Comparison of ENCODE assay signal across 1 mouse cellular context in genomic region chr9:110229112-110229511, GRCm38 (mm10).
TF ChIP-seq lines count a peak whose summit lies in the region.

No protein-coding gene starts in this region.

TF ChIP-seq in CH12.LX, 34 proteins besides CTCF, POLR2A, EP300 and RAD21 (continued from another document):
- TF ChIP-seq TCF12 (IDR thresholded peaks at IDR 0.05; ENCODE audit: low read depth, low read length): peak; percentile 63
- TF ChIP-seq ZKSCAN1 (IDR thresholded peaks at IDR 0.05; ENCODE audit: borderline replicate concordance, low read depth, low read length): no peak
- TF ChIP-seq TBP (conservative IDR thresholded peaks at IDR 0.05; ENCODE audit: low read depth, low read length): no peak
- TF ChIP-seq BHLHE40 (IDR thresholded peaks at IDR 0.05; ENCODE audit: low read depth, low read length): no peak; the same call in 1 of the 2 replicates
- no peak for TF ChIP-seq MYC (IDR thresholded peaks at IDR 0.05; ENCODE audit: low read depth, low read length)
- TF ChIP-seq RCOR1 (conservative IDR thresholded peaks at IDR 0.05; ENCODE audit: low read depth, low read length): 0 out of 2 replicates have a peak, but pooled peaks have one; percentile 67
- no peak for TF ChIP-seq ZC3H11A (IDR thresholded peaks at IDR 0.05; ENCODE audit: low read depth, low read length)
- peak; percentile 52; the same call in 1 of the 2 replicates for TF ChIP-seq IRF4 (IDR thresholded peaks at IDR 0.05; ENCODE audit: low read depth, low read length)
- TF ChIP-seq KAT2A (IDR thresholded peaks at IDR 0.05; ENCODE audit: insufficient replicate concordance, low read length): 0 out of 2 replicates have a peak, but pooled peaks have one; percentile 23
- TF ChIP-seq ETS1 (conservative IDR thresholded peaks at IDR 0.05; ENCODE audit: low read depth, low read length): peak; percentile 47; the same call in 1 of the 2 replicates
- 0 out of 2 replicates have a peak, but pooled peaks have one; percentile 9 for TF ChIP-seq ELF1 (IDR thresholded peaks at IDR 0.05; ENCODE audit: low read depth, low read length)
- no peak for TF ChIP-seq E2F4 (IDR thresholded peaks at IDR 0.05; ENCODE audit: insufficient replicate concordance, low read depth, low read length)
- no peak; the same call in 1 of the 2 replicates for TF ChIP-seq ZMIZ1 (IDR thresholded peaks at IDR 0.05; ENCODE audit: low read depth, low read length)
- no peak for TF ChIP-seq GABPA (IDR thresholded peaks at IDR 0.05; ENCODE audit: insufficient replicate concordance, low read depth, low read length)
- TF ChIP-seq MXI1 (IDR thresholded peaks at IDR 0.05; ENCODE audit: low read depth, low read length): peak; percentile 46
- TF ChIP-seq CHD1 (IDR thresholded peaks at IDR 0.05; ENCODE audit: low read depth, low read length): no peak
- TF ChIP-seq CHD2 (IDR thresholded peaks at IDR 0.05; ENCODE audit: low read length): peak; percentile 45
- TF ChIP-seq UBTF (IDR thresholded peaks at IDR 0.05; ENCODE audit: low read depth, low read length): 0 out of 2 replicates have a peak, but pooled peaks have one; percentile 73
- peak; percentile 47; the same call in 1 of the 2 replicates for TF ChIP-seq MAX (IDR thresholded peaks at IDR 0.05; ENCODE audit: low read length)
- no peak for TF ChIP-seq NRF1 (IDR thresholded peaks at IDR 0.05; ENCODE audit: low read depth, low read length)
- TF ChIP-seq HCFC1 (IDR thresholded peaks at IDR 0.05; ENCODE audit: low read depth, low read length): peak; percentile 5; the same call in 1 of the 2 replicates
- TF ChIP-seq JUND (conservative IDR thresholded peaks at IDR 0.05; ENCODE audit: low read depth, low read length): no peak; the same call in 1 of the 2 replicates
